Comparison of ENCODE assay signal across 22 mouse cellular contexts in the genomic region with DNA sequence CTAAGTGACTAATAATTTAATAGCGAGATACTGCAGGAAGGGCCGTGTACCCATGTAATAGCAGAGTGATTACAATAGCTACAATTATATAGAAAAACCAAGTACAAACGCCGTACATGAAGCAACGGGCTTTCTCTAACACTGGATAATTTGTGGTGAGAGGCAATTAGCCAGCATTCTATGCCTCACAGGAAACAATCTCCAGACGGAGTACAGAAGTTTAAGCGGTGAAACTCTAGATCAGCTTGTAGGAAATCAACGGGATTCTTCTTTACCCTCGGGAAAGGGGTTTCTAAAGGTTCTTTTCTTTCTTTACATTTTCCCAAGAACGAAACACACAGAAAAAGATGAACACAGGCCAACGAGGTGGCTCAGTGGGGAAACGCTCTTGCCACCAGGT. TPM values are rescaled to one million over a fixed set of nuclear protein-coding genes. Genes with fewer than 3 reads are reported as not detected.
DNase-seq lines count a peak whose midpoint lies in the region; ATAC-seq and TF ChIP-seq lines count a peak whose summit lies in the region.
"Had no signal": no experiment of that assay in that cellular context is flagged by ENCODE, and none has a peak within 500 bp of the region (broad histone marks: within the 10 kb centered on the region; RNA-seq: fewer than 3 reads in every experiment).

No protein-coding gene starts in this region.

- DNase-seq in embryonic facial prominence, embryonic 11.5 days (ENCODE audit: low spot score) = peak; percentile 46
- DNase-seq in embryonic facial prominence, embryonic 10.5 days (ENCODE audit: low spot score) = no peak
- DNase-seq in kidney, postnatal 0 days (ENCODE audit: low spot score) = peak; percentile 71
- DNase-seq in kidney, adult 11 months = no peak
- peak; percentile 90 for DNase-seq in embryonic facial prominence, embryonic 14.5 days (ENCODE audit: low spot score)
- peak; percentile 67 for DNase-seq in limb, embryonic 14.5 days (ENCODE audit: low spot score)
- DNase-seq in liver, embryonic 11.5 days (ENCODE audit: low spot score) = no peak
- no peak for DNase-seq in thymus, postnatal 0 days (ENCODE audit: low spot score)
- DNase-seq: adrenal gland, postnatal 10 days; B cell, adult 2 months; cerebellum, adult 11-12 months; cerebellum, adult 9-10 months; cerebellum, postnatal 25 days; gastrocnemius, postnatal 14 days; heart, adult 2 months; heart, postnatal 14 days had no signal

- no peak overlapping the region for H3K27ac ChIP-seq in embryonic facial prominence, embryonic 11.5 days (replicated peaks; ENCODE audit: low read depth, low read length)
- H3K27ac ChIP-seq in embryonic facial prominence, embryonic 10.5 days (replicated peaks) = no peak overlapping the region
- no peak overlapping the region for H3K27ac ChIP-seq in kidney, postnatal 0 days
- H3K27ac ChIP-seq in embryonic facial prominence, embryonic 14.5 days (replicated peaks; ENCODE audit: low read depth, low read length) = peak overlapping the region; percentile 39; the same call in 1 of the 2 replicates
- 0 out of 2 replicates have a peak overlapping the region, but pooled peaks have one; percentile 19 for H3K27ac ChIP-seq in limb, embryonic 14.5 days (replicated peaks; ENCODE audit: low read depth, low read length)
- H3K27ac ChIP-seq in liver, embryonic 11.5 days (ENCODE audit: low read depth, low read length) = no peak overlapping the region
- H3K27ac ChIP-seq: forebrain, embryonic 15.5 days; heart, adult 2 months; hindbrain, embryonic 13.5 days had no signal

- H3K9me3 ChIP-seq in embryonic facial prominence, embryonic 11.5 days (replicated peaks; ENCODE audit: control insufficient read depth, low read length) = no peaks in the 10 kb centered on the region
- no peaks in the 10 kb centered on the region for H3K9me3 ChIP-seq in embryonic facial prominence, embryonic 10.5 days
- no peaks in the 10 kb centered on the region for H3K9me3 ChIP-seq in kidney, postnatal 0 days (replicated peaks; ENCODE audit: low read length)
- H3K9me3 ChIP-seq in embryonic facial prominence, embryonic 14.5 days (ENCODE audit: control insufficient read depth, low read length) = no peaks in the 10 kb centered on the region
- no peaks in the 10 kb centered on the region for H3K9me3 ChIP-seq in limb, embryonic 14.5 days (ENCODE audit: control insufficient read depth, low read length)
- no peaks in the 10 kb centered on the region for H3K9me3 ChIP-seq in liver, embryonic 11.5 days (ENCODE audit: control insufficient read depth, low read length)
- H3K9me3 ChIP-seq: forebrain, embryonic 15.5 days; G1E; heart, embryonic 12.5 days; hindbrain, embryonic 13.5 days had no signal

- H3K36me3 ChIP-seq in embryonic facial prominence, embryonic 11.5 days (replicated peaks; ENCODE audit: control insufficient read depth, insufficient read depth, low read depth, low read length) = no peaks in the 10 kb centered on the region
- no peaks in the 10 kb centered on the region for H3K36me3 ChIP-seq in embryonic facial prominence, embryonic 10.5 days (replicated peaks)
- H3K36me3 ChIP-seq in kidney, postnatal 0 days (ENCODE audit: insufficient read depth, low read length) = no peaks in the 10 kb centered on the region
- no peaks in the 10 kb centered on the region for H3K36me3 ChIP-seq in embryonic facial prominence, embryonic 14.5 days (ENCODE audit: control insufficient read depth, insufficient read depth, low read length)
- H3K36me3 ChIP-seq in limb, embryonic 14.5 days (ENCODE audit: control insufficient read depth, insufficient read depth, low read length) = no peaks in the 10 kb centered on the region
- no peaks in the 10 kb centered on the region for H3K36me3 ChIP-seq in liver, embryonic 11.5 days (ENCODE audit: control insufficient read depth, insufficient read depth, low read length)
- H3K36me3 ChIP-seq: forebrain, embryonic 15.5 days; G1E; heart, embryonic 12.5 days; hindbrain, embryonic 13.5 days had no signal

- TF ChIP-seq CTCF in kidney, postnatal 0 days (IDR thresholded peaks at IDR 0.05; ENCODE audit: low read depth) = no peak

- H3K4me2 ChIP-seq in embryonic facial prominence, embryonic 11.5 days (ENCODE audit: low read depth, low read length) = no peak overlapping the region
- H3K4me2 ChIP-seq in kidney, postnatal 0 days (ENCODE audit: low read length) = no peak overlapping the region
- H3K4me2 ChIP-seq in embryonic facial prominence, embryonic 14.5 days (ENCODE audit: low read depth, low read length) = no peak overlapping the region
- no peak overlapping the region for H3K4me2 ChIP-seq in limb, embryonic 14.5 days (replicated peaks; ENCODE audit: low read depth, low read length, severe bottlenecking)
- H3K4me2 ChIP-seq in liver, embryonic 11.5 days = no peak overlapping the region
- H3K4me2 ChIP-seq: forebrain, embryonic 15.5 days; heart, embryonic 12.5 days; hindbrain, embryonic 13.5 days had no signal

- H3K4me1 ChIP-seq in embryonic facial prominence, embryonic 11.5 days (ENCODE audit: control insufficient read depth, insufficient read depth, low read length) = no peaks in the 10 kb centered on the region
- H3K4me1 ChIP-seq in embryonic facial prominence, embryonic 10.5 days = peaks cover 11% of the 10 kb centered on the region
- H3K4me1 ChIP-seq in kidney, postnatal 0 days (replicated peaks; ENCODE audit: insufficient read depth, low read length) = peaks cover 5% of the 10 kb centered on the region; the same call in 1 of the 2 replicates
- H3K4me1 ChIP-seq in embryonic facial prominence, embryonic 14.5 days (ENCODE audit: control insufficient read depth, insufficient read depth, low read length) = peaks cover 7% of the 10 kb centered on the region
- H3K4me1 ChIP-seq in limb, embryonic 14.5 days (ENCODE audit: control insufficient read depth, insufficient read depth, low read length) = peaks cover 9% of the 10 kb centered on the region
- H3K4me1 ChIP-seq in liver, embryonic 11.5 days (replicated peaks; ENCODE audit: control insufficient read depth, insufficient read depth, low read length) = no peaks in the 10 kb centered on the region
- H3K4me1 ChIP-seq: forebrain, embryonic 15.5 days had no signal

- ATAC-seq in embryonic facial prominence, embryonic 11.5 days (replicated peaks; ENCODE audit: insufficient number of reproducible peaks, low FRiP score, low TSS enrichment, low read depth) = no peak
- no peak for ATAC-seq in kidney, postnatal 0 days (replicated peaks; ENCODE audit: low FRiP score, low read depth)
- peak; percentile 38; the same call in 1 of the 2 replicates for ATAC-seq in embryonic facial prominence, embryonic 14.5 days (ENCODE audit: low read depth)
- no peak for ATAC-seq in limb, embryonic 14.5 days (ENCODE audit: low FRiP score, low read depth)
- ATAC-seq in liver, embryonic 11.5 days (replicated peaks; ENCODE audit: low FRiP score) = no peak
- ATAC-seq: CD4-positive, CD25-positive, alpha-beta regulatory T cell, adult 4 months; forebrain, embryonic 15.5 days; intestine, postnatal 0 days had no signal

- H3K9ac ChIP-seq in embryonic facial prominence, embryonic 11.5 days (replicated peaks; ENCODE audit: low read length) = no peak overlapping the region
- H3K9ac ChIP-seq in kidney, postnatal 0 days (ENCODE audit: low read depth, low read length) = no peak overlapping the region
- no peak overlapping the region for H3K9ac ChIP-seq in embryonic facial prominence, embryonic 14.5 days (ENCODE audit: low read depth, low read length)
- no peak overlapping the region for H3K9ac ChIP-seq in limb, embryonic 14.5 days (ENCODE audit: low read depth, low read length, severe bottlenecking)
- H3K9ac ChIP-seq in liver, embryonic 11.5 days (ENCODE audit: low read depth, low read length) = no peak overlapping the region
- H3K9ac ChIP-seq: forebrain, embryonic 15.5 days; heart, embryonic 12.5 days; hindbrain, embryonic 13.5 days had no signal

- no peak for TF ChIP-seq POLR2A in limb, embryonic 14.5 days (IDR thresholded peaks at IDR 0.05; ENCODE audit: borderline replicate concordance, extremely low read depth, insufficient read depth, insufficient read length)

- H3K27me3 ChIP-seq in embryonic facial prominence, embryonic 11.5 days (ENCODE audit: control insufficient read depth, insufficient read depth, low read length) = no peaks in the 10 kb centered on the region
- no peaks in the 10 kb centered on the region for H3K27me3 ChIP-seq in embryonic facial prominence, embryonic 10.5 days (replicated peaks; ENCODE audit: low read depth, poor library complexity, severe bottlenecking)
- H3K27me3 ChIP-seq in kidney, postnatal 0 days (ENCODE audit: insufficient read depth, low read length) = no peaks in the 10 kb centered on the region
- H3K27me3 ChIP-seq in embryonic facial prominence, embryonic 14.5 days (replicated peaks; ENCODE audit: control insufficient read depth, insufficient read depth, low read length) = no peaks in the 10 kb centered on the region
- no peaks in the 10 kb centered on the region for H3K27me3 ChIP-seq in limb, embryonic 14.5 days (ENCODE audit: control insufficient read depth, insufficient read depth, low read length)
- H3K27me3 ChIP-seq in liver, embryonic 11.5 days (replicated peaks; ENCODE audit: control insufficient read depth, insufficient read depth, low read length) = no peaks in the 10 kb centered on the region
- H3K27me3 ChIP-seq: forebrain, embryonic 15.5 days; heart, embryonic 12.5 days; hindbrain, embryonic 13.5 days had no signal

- WGBS in embryonic facial prominence, embryonic 11.5 days = 55% methylated on average over 12 of the region's 12 CpGs
- WGBS in embryonic facial prominence, embryonic 10.5 days = 68% methylated on average over 12 of the region's 12 CpGs
- WGBS in kidney, postnatal 0 days = 46% methylated on average over 12 of the region's 12 CpGs
- WGBS in embryonic facial prominence, embryonic 14.5 days = 33% methylated on average over 12 of the region's 12 CpGs
- WGBS in limb, embryonic 14.5 days = 14% methylated on average over 12 of the region's 12 CpGs
- 81% methylated on average over 12 of the region's 12 CpGs for WGBS in liver, embryonic 11.5 days

- no peak overlapping the region for H3K4me3 ChIP-seq in embryonic facial prominence, embryonic 11.5 days (ENCODE audit: low read depth, low read length)
- H3K4me3 ChIP-seq in embryonic facial prominence, embryonic 10.5 days = no peak overlapping the region
- H3K4me3 ChIP-seq in kidney, postnatal 0 days (replicated peaks; ENCODE audit: low read depth, low read length) = no peak overlapping the region
- no peak overlapping the region for H3K4me3 ChIP-seq in embryonic facial prominence, embryonic 14.5 days (ENCODE audit: low read depth, low read length)
- no peak overlapping the region for H3K4me3 ChIP-seq in limb, embryonic 14.5 days (replicated peaks; ENCODE audit: low read length)
- H3K4me3 ChIP-seq in liver, embryonic 11.5 days (ENCODE audit: low read depth, low read length) = no peak overlapping the region
- H3K4me3 ChIP-seq: forebrain, embryonic 15.5 days; heart, adult 2 months; heart, embryonic 12.5 days; hindbrain, embryonic 13.5 days had no signal

RNA-seq across cellular contexts. Expression of gene Eln, which starts 29.4 kb away (rescaled TPM):
- polyA plus RNA-seq in embryonic facial prominence, embryonic 11.5 days (2014; fragmentation: Nextera tagmentation; extraction: Ambion mirVana) = 4.4 and 4.6 TPM in 2 replicates
- 2.4 and 3.9 TPM in 2 replicates for polyA plus RNA-seq in embryonic facial prominence, embryonic 10.5 days (2016; fragmentation: Nextera tagmentation; extraction: Ambion mirVana)
- 77.7 and 78.9 TPM in 2 replicates for polyA plus RNA-seq in kidney, postnatal 0 days (2015; fragmentation: Nextera tagmentation; extraction: Ambion mirVana)
- polyA plus RNA-seq in embryonic facial prominence, embryonic 14.5 days (2014; fragmentation: Nextera tagmentation; extraction: Ambion mirVana) = 152 and 188 TPM in 2 replicates
- 249 and 296 TPM in 2 replicates for polyA plus RNA-seq in limb, embryonic 14.5 days (2012; rRNA removed)
- 115 and 121 TPM in 2 replicates for polyA plus RNA-seq in limb, embryonic 14.5 days (2014; fragmentation: Nextera tagmentation; extraction: Ambion mirVana)
- 3.5 and 4.4 TPM in 2 replicates for polyA plus RNA-seq in liver, embryonic 11.5 days (2014; fragmentation: Nextera tagmentation; extraction: Ambion mirVana)
- 12.4 and 96.1 TPM in 2 replicates for polyA plus RNA-seq in thymus, postnatal 0 days (2015; fragmentation: Nextera tagmentation; extraction: Ambion mirVana)
- polyA plus RNA-seq: CD4-positive, CD25-positive, alpha-beta regulatory T cell, adult 4 months; G1E had no signal

Comparison
In these comparisons a context has a peak if more than half of its experiments do, and no peak if none do; other contexts are left out.
1. DNase-seq: peak in embryonic facial prominence, embryonic 11.5 days (single experiment), kidney, postnatal 0 days (single experiment), embryonic facial prominence, embryonic 14.5 days (single experiment) and limb, embryonic 14.5 days (single experiment); none in embryonic facial prominence, embryonic 10.5 days (single experiment), kidney, adult 11 months (single experiment), liver, embryonic 11.5 days (single experiment) and thymus, postnatal 0 days (single experiment).
2. H3K27ac ChIP-seq: peak in embryonic facial prominence, embryonic 14.5 days (single experiment) and limb, embryonic 14.5 days (single experiment); none in embryonic facial prominence, embryonic 11.5 days (single experiment), embryonic facial prominence, embryonic 10.5 days (single experiment), kidney, postnatal 0 days (single experiment) and liver, embryonic 11.5 days (single experiment).